Mouse (Mus musculus) frontal cortex, adult 2 months (tissue): ENCODE data around the gene Hacd4. TPM values are rescaled to one million over a fixed set of nuclear protein-coding genes. Genes with fewer than 3 reads are reported as not detected.
"Not testable (repeated sequence)": the region's sequence is repeated elsewhere in the genome, so short reads cannot be mapped to it uniquely, and the experiment has no call there.

ENCODE experiments used
- DNase-seq, 2 experiments: peaks; one replicate each; pipeline ENCODE4 v3.0.0; 2022; ENCODE audit warnings: low spot score in 1 of 2; ENCODE audit errors: extremely low spot score in 1 of 2
- polyA plus RNA-seq: library from polyadenylated mRNA; depleted of rRNA; stranded (reverse); fragments of >200 nt; gene quantifications from 2 replicates; pipeline ENCODE4 v1.2.3, GENCODE M21; 2012

The Hacd4 gene
- polyA plus RNA-seq, 1 experiment = 1.8 TPM

DNA sequence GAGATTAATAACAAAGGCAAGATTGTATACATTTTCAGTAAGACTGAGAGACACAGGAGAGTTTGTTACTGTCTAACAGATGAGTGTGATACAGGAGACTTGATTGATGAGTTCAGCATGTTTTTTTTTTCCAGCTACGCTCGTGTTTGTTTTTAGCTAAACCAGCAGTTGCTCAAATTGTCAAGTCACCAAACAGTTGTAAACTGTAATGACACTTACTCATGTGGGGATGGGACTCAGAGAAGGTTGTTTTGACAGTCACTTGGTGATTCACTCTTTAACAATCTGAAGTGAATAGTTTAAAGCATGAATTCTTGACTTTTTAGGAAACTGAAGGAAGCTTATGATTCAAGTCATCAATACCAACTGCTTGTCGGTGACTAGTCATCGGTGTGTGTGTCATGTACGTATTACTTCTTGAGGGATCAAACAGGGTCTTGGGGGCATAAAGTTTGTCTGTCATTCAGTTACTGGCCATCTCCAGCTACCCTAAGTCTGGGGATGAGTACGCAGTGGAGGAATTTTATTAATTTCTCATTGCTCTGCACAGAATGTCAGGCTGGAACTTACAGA lies 2.0 kb downstream of the Hacd4 start:
- no peak for DNase-seq

DNA sequence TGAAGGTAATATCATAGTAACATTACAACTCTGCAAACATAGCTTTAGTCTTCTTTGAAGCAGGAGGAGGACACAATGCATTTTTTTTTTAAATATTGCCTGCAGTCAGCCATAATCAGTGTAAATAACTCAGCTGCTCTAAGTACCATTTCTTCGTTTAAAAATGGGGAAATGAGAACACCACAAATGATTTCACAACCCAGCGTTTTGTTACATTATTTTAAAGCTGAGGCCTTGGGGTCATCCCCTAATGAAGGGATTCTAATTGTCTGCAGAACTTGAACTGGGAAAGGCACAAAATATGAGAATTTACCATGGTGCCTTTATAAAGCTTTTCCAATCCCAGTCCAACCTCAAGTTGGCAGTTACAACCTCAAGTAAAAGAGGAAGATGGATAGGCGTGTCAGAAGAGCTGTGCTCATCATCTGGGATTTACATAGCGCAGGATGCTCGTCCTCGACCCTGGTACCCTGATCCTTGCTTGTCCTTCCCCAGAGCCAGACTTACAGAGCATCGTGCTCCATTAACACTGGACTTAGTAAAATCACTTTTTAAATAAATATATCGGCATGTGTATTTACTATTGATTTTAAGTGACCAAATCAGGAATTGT lies 6.2 kb downstream of the Hacd4 start:
- DNase-seq = no peak

DNA sequence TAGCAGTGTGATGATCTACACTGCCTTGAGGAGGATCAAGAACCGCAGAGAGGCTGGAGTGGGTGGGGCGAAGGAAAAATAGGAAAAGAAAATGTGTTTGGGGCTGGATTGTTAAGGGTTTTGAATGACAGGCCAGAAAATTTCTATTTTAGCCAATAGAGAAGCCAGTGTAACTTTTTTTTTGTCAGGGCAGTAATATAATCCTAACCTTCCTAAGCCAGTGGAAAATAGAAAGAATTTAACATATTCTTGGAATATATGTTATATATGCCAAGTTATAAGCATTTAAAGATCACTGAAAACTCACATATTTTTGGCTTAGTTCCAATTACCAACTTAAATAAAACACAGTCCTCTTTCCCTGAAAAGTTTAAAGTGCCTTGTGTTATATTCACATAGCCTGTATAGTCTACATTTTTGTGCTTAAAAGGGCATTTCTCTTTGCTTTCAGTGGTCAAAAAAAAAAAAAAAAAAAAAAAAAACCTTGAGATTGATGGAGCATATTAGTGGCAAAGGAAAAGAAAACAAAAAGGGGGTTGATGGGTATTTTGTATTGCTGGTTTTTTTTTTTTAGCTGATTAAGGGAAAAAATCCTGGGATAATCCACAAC lies 11.0 kb downstream of the Hacd4 start:
- no peak for DNase-seq

DNA sequence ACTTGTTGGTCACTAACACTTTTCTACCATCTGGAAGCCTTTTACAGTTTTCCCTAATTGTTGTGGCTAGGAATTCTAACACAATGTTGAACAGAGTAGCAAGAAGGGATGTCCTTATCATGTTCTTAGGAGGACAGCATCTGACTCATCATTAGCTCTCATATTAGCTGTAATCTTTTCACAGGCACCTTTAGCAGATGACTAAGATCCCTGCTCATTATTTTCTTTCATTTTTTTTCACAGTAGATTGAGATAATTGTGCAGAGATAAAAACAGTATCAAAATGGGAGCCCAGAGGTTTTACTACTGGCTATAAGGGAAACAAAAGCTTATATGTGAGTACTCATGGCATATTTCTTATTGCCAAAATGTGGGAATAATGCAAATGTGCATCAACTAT lies 14.2 kb downstream of the Hacd4 start:
- DNase-seq = no peak

DNA sequence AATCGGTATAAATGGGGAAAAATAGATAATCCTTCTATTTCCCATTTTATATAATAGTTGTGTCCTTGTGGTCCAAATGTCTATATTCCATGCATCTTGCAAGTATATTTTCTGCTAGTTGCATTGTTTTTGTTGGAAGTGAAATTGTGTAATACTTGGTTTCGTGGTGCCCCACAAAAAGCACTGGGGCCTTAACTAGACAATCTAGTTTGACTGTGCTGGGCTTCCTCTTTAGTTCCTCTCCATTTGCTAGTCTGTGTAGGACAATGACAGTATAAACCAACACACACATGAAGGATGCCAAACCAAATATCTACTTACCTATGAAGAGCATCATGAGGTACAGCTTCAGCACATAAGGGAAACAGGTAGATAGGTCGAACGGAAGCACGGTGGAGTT lies 19.4 kb downstream of the Hacd4 start:
- no peak for DNase-seq

DNA sequence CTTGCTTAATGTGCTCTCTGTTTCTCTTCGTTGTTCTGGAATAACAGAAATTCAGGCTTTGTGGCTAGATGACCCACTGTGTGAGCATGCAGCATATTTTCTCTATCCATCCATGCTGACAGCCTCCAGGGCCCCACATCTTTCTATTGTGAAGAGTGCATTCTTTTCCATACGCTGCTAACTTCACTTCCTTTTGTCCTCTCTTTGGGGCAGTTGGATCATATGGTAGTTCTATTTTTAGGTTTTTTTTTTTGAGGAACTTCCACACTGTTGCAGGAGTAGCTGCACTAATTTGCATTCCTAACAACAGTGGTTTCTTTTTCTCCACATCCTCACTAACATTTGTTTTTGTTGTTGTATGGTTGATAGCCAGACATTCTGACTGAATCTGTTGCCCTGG lies 23.7 kb downstream of the Hacd4 start:
- DNase-seq = no peak

DNA sequence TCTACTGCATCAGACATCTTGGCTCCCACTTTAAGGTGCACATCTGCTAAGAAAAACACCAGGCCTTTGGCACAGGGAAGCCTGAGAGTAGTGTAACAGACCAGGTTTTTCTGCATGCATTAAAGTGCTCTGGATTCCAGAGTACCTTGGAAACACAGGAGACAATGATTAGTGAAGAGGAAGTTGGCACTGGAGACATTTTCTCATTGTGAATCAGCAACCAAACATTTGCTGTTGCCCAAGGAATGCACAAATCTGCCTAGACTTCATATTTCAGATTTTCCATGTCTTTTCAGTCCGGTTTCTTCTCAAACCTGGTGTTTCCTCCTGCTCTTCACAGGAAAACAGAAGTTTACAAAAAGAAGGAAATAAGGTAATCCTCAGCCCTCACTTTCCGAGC lies 26.4 kb downstream of the Hacd4 start:
- DNase-seq = no peak

DNA sequence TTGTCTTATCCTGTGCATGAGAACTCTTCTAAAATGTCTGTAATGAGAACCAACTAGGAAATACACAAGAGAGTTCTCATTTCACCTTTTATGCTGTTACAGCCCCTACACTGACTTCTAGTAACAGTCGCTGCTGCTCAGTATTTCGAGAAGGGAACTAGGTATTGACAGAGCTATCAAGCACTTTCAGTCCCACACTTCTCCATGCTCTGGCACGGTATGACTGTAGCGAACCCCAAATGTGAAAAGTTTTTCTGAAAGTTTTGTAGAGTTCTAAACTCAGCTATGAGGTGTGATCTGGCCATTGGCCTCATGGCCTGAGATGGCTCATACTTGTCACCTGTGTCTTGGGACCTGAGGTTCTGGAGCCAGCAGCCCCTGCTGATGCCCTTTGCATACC lies 29.4 kb downstream of the Hacd4 start:
- DNase-seq = no peak

DNA sequence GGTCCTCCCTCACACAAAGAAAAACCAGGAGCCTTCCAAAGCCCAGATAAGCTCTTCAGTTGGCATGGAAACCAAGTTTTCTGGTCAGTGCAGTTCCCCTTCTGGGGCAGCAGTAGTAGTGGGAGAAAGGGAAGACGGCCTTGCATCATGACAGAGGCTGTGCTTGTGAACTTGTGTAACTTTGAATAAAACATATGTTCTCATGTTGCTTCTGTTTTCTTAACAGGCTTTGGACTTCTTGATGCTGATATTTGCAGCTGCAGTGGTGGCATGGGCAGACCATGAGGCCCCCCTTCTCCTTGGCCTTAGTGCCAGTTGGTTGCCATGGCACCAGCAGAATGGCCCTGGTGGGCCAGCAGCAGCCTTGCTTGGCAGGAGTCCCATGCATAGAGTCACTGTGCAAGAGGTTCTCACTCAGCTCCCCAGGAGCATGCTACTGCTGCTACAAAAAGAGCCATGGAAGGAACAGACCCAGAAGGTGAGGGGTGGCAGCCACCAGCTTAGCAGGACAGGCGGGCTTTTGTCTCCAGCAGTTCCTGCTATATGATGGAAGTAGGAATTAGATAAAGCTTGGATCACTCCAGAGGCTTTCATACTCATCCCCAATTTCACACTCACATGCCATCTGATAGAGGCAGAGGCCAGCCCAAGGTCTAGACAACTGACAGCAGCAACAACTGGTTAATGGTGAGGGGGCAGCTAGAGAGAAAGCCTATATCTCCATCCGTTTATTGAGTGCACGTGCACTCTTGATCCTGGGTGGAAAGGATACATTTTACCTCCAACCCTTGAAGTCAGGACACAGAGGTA lies 31.6 kb downstream of the Hacd4 start:
- peak in 1 of 2 experiments; percentile 28 for DNase-seq

DNA sequence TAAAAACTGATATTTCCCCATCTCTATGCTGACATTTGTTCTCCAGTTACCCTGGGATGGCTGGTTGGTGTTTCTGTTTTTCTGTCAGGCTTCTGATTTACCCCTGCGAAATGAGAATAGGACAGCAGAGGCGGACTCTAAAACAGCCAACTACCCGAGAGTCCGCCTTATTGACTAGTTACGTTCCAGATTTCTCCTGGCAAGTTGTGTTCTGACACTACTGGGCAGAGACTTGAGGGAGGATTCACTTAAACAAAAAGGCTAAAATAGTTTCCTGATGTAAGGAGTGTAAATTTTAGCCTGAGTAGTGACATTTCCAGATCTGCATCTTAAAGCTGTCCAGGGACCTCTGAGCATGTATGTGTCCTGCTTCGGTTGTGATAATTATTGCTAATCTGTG lies 35.8 kb downstream of the Hacd4 start:
- no peak for DNase-seq

DNA sequence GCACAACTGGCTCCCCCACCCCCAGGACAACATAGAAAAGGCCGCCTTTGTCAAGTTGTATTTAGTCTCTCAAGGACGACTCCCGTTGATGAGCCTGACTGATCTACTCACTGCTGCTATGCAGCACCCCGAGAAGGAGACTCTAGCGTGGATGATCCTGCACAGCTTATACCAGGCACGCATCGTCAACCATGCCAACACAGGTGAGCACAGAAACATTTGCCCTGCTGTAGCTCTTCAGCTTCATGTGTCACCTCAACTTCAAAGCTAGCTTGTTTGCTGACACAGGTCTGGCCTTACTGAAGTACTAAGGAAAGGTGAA lies 37.8 kb downstream of the Hacd4 start:
- DNase-seq = no peak

DNA sequence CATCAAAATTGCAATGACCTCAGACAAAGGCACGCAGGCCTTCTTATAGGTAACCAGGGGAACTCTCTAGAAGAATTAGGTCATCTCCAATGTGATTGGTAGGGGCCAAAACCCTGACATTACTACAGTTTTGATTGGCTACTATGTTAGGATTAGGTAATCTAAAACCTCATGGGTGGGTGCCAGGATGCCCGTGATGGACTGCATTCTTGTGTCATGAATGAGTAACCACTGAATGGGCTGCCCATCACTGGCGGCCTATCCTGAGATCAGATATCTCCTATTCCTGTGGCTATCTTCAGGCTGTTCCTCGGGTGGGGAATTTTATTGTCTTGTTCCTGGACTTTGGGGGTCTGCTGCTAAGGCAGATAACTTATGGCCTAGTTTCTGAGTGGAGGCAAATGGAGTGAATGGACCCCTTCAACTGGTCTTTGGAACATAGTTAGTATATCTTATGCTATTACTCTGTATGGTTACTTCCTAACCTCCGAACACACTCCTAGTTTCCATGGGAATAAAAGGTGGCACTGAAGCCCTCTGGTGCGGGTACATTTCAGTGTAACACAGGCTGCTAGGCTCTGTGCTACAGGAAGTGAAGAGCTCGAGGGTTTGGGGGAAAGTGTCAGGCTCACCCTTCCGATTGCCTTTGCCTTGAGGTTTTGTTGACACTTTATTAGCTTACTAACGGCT lies 38.3 kb downstream of the Hacd4 start:
- no peak for DNase-seq

DNA sequence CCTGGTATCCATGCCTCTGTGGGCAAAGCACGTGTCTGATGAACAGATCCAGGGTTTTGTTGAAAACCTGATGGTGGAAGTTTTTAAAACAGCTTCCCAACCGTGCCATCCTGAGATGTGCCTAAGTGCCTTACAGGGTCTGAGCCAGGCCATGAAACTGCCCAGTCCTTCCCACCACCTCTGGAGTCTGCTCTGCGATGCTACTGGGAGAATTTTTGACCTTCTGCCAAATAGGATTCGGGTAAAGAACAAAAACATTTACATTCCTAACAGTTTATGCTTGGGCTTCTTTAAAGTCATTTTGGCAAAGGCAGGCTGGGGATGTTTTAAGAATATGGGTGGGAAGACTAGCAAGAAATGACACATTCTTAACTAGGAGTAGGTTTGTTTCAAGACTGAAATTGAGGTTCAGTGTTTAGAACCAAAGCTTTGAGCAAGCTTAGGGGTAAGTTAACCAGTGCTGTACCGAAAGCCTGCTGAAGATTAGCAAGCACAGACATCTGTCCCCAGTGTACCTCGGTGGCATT lies 41.7 kb downstream of the Hacd4 start:
- DNase-seq = peak in 1 of 2 experiments; percentile 42

DNA sequence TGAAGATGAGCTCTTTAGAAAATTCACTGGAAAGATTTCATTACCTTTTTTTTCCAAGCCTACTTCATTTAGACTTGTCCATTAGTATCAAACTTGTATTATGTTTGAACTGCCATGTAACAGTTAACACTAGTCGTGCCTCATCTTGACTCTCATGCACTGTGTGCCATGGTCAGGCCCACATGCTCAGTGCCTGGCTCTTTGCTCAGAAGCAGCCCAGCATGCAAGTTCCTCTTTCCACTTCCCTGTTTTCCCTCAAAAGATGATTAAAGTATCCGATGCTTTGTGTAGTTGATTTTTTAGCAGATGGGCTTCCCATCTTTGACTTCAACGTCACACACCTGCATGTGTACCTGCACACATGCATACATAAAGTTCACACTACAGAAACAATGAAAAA lies 43.0 kb downstream of the Hacd4 start:
- no peak for DNase-seq

DNA sequence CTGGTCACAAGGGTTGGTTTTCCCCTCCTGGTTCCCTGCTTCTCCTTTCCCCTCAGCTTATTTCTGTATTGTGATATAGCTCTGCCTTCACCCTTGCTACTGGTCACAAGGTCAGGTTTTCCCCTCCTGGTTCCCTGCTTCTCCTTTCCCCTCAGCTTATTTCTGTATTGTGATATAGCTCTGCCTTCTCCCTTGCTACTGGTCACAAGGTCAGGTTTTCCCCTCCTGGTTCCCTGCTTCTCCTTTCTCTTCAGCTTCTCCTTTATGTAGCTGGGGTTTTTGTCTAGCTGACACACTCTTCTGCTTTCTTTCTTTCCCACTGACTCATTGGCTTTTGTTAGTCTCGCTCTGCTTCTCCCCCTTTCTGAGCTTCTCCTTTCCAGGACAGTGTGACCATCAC lies 48.1 kb downstream of the Hacd4 start:
- not testable (repeated sequence) for DNase-seq

DNA sequence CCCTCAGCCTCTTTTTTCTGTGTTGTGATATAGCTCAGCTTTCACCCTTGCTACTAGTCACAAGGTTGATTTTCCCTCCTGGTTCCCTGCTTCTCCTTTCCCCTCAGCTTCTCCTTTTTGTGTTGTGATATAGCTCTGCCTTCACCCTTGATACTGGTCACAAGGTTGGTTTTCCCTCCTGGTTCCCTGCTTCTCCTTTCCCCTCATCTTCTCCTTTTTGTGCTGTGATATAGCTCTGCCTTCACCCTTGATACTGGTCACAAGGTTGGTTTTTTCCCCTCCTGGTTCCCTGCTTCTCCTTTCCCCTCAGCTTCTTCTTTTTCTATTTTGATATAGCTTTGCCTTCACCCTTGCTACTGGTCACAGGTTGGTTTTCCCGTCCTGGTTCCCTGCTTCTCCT lies 48.7 kb downstream of the Hacd4 start:
- DNase-seq = no peak

DNA sequence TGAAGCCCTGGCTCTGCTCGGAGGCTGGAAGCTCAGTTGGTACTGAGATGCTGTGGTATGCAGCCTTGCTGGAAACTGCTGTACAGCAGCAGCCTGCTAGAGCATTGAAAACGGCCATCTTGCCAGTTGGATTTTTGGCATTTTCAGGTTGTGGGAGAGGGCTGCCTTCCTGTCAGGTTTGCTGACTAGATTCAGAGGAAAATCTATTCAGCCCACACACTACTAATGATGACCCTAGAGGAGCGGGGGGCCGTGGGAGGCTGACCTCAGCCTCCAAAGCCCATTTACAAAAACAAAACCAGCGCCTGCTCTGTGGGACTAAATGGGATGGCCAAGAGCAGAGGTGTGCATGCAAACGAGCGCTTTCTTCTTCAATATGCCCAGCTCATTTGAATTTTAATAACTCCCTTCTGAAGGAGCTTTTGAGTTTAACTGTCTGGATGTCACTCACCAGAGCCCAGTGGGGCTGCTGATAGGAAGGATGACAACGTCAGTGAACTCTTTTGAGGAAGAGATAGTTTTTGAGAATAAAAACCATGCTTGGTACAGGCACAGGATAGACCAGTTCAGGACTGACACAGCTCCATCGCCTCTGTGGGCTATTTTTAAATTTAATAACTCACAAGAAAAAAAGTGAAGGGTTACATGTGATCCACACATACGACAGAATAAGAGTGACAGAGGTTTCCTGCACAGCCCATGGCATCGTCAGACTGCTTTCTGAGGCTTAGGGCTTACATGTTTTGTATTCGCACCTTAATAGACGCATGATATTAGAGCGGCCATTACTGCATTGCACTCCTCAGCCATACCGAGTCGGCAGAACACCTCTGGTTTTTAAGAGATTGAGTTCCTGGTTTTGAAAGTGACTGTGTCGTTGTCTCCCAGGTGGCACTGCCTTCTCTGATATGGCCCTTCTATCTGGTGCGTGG lies 66.2 kb downstream of the Hacd4 start:
- no peak for DNase-seq

DNA sequence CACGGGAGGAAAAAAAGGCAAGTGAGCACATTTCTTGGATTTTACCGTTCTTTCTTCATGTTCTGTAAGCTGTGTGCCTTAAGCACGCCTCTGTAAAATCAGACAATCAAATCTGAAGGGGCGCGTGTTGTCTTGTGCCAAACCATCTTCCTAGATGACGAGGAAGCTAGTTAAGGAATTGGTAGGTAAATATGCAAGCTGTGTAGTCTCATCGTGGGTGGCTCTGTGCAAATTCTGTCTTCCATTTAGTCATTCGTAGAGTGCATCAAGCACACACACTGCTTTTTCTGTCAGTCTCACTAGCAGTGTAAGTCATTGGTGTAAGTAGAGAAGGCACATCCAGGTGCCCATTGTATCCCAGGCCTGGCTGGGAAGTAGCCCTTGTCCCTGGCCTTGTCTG lies 67.9 kb downstream of the Hacd4 start:
- DNase-seq = peak in 1 of 2 experiments; percentile 39

DNA sequence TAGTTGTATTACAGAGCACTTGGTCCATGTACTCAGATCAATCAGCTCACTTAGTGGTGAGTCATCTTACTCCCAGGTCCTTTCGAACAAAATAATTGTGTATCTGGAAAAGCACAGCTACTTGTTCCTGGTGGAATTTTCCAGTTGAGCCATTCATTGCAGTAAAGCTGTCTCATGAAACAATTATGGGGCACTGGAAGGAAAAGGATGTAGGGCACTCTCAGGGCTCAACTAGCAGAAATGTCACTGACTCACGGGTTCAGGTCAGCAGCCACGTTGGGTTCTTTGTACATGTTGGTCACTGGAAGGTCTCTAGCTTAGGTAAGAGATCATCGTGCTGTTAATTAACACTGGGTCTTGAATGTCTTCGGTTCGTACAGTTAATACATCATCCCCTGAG lies 68.8 kb downstream of the Hacd4 start:
- no peak for DNase-seq

DNA sequence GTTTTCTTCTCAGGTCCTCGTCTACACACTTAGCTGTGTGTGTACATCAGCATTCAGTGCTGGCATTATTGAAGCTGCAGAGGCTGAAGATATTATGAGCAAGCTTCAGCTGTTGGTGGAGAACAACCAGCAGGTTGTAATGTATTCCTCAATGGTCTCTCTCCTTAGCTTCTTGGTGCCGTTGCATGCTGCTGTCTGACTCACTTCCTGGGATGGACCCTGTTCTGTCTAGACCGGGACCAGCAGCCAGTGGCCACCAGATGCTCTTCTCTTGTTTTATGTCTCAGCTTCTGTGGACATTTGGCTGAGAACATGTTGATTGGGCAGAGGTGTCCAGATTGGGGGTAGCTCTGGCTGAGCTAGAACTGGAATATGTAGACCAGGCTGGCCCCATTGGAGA lies 81.3 kb downstream of the Hacd4 start:
- no peak for DNase-seq
